In genomic region chr6:17680266-17680925, GRCm38 (mm10) we compare ENCODE assay signal across 1 mouse cellular context.
TF ChIP-seq lines count a peak whose summit lies in the region.

No protein-coding gene starts in this region.

TF ChIP-seq in MEL, 35 proteins besides CTCF, POLR2A, EP300 and RAD21 (continued from another document):
- TF ChIP-seq POLR2AphosphoS5 (IDR thresholded peaks at IDR 0.05; ENCODE audit: borderline replicate concordance, low read depth, low read length) (no peak), TAL1 (IDR thresholded peaks at IDR 0.05; ENCODE audit: low read length) (peak; percentile 92), MAX (IDR thresholded peaks at IDR 0.05; ENCODE audit: low read length) (no peak), USF1 (IDR thresholded peaks at IDR 0.05; ENCODE audit: low read depth, low read length) (no peak), SMC3 (IDR thresholded peaks at IDR 0.05; ENCODE audit: low read depth, low read length) (no peak), RCOR1 (IDR thresholded peaks at IDR 0.05; ENCODE audit: low read depth, low read length) (peak; percentile 92), CHD2 (IDR thresholded peaks at IDR 0.05; ENCODE audit: low read length) (no peak), MXI1 (IDR thresholded peaks at IDR 0.05; ENCODE audit: low read depth, low read length) (peak; percentile 78), E2F4 (IDR thresholded peaks at IDR 0.05; ENCODE audit: borderline replicate concordance, low read depth, low read length) (no peak), BHLHE40 (IDR thresholded peaks at IDR 0.05; ENCODE audit: borderline replicate concordance, low read depth, low read length) (0 out of 2 replicates have a peak, but pooled peaks have one; percentile 45), ZMIZ1 (IDR thresholded peaks at IDR 0.05; ENCODE audit: low read depth, low read length) (no peak), CHD1 (IDR thresholded peaks at IDR 0.05; ENCODE audit: low read depth, low read length) (no peak), ZNF384 (IDR thresholded peaks at IDR 0.05; ENCODE audit: low read depth, low read length) (no peak), MAZ (IDR thresholded peaks at IDR 0.05; ENCODE audit: low read depth, low read length) (no peak), ETS1 (IDR thresholded peaks at IDR 0.05; ENCODE audit: low read depth, low read length) (peak; percentile 79)
